Mouse (Mus musculus): ENCODE measurements around the gene Edrf1.

GRCm38 (mm10) chr7:133645716-133646115 is 8.4 kb downstream of the Edrf1 start:
- TF ChIP-seq KAT2A (IDR thresholded peaks at IDR 0.05; ENCODE audit: insufficient replicate concordance, low read length) (no peak), POLR2A (IDR thresholded peaks at IDR 0.05; ENCODE audit: low read depth, low read length) (no peak), ZC3H11A (IDR thresholded peaks at IDR 0.05; ENCODE audit: low read depth, low read length) (no peak), RAD21 (IDR thresholded peaks at IDR 0.05; ENCODE audit: low read depth, low read length) (no peak), RCOR1 (conservative IDR thresholded peaks at IDR 0.05; ENCODE audit: low read depth, low read length) (no peak), POLR2AphosphoS2 (IDR thresholded peaks at IDR 0.05; ENCODE audit: low read depth, low read length) (no peak), CTCF (conservative IDR thresholded peaks at IDR 0.05 in 1 of 2, IDR thresholded peaks at IDR 0.05 in 1 of 2; ENCODE audit: low read depth in 2 of 2, low read length in 2 of 2) (no peak), CHD2 (IDR thresholded peaks at IDR 0.05; ENCODE audit: low read length) (no peak)
